Mouse (Mus musculus): Measurements from ENCODE around the gene Senp5. TPM values are rescaled to one million over a fixed set of nuclear protein-coding genes. Genes with fewer than 3 reads are reported as not detected.
"Not testable (repeated sequence)": the region's sequence is repeated elsewhere in the genome, so short reads cannot be mapped to it uniquely, and the experiment has no call there.

Gene Senp5
- 10 to 100 TPM; 10.2 to 14.7 (median 11.8) TPM for total RNA-seq (2022)

- DNase-seq (ENCODE audit: low spot score in 2 of 2), result peak; percentile 75 to 84
Measured at GRCm38 (mm10) chr16:32002509-32003477, at the start of gene Senp5. Gene Senp5, minus strand, starts transcription at chr16:32003287.

DNA sequence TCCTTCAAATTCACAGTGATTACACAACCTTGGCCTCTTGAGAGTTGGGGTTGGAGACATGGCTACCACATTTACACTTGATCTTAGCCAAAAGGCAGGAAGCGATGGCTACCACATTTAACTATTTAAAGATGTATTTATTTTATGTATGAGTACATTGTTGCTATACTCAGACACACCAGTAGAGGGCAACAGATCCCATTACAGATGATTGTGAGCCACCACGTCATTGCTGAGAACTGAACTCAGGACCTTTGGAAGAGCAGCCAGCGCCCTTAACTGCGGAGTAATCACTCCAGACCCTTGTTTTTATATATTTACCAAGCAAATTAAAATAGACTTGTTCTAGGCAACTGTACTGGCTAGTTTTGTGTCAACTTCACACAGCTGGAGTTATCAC lies 39.3 kb upstream of the Senp5 start:
- DNase-seq (ENCODE audit: low spot score in 2 of 2), result no peak

GRCm38 (mm10) chr16:32019678-32020077 lies 16.6 kb upstream of the Senp5 start:
- no peak for DNase-seq (ENCODE audit: low spot score in 2 of 2)

- DNase-seq (ENCODE audit: low spot score in 2 of 2), result no peak
Measured at GRCm38 (mm10) chr16:32010330-32010729, 7.2 kb upstream of the Senp5 start.

- no peak for DNase-seq (ENCODE audit: low spot score in 2 of 2)
Measured at GRCm38 (mm10) chr16:32009913-32010312, 6.8 kb upstream of the Senp5 start.

DNA sequence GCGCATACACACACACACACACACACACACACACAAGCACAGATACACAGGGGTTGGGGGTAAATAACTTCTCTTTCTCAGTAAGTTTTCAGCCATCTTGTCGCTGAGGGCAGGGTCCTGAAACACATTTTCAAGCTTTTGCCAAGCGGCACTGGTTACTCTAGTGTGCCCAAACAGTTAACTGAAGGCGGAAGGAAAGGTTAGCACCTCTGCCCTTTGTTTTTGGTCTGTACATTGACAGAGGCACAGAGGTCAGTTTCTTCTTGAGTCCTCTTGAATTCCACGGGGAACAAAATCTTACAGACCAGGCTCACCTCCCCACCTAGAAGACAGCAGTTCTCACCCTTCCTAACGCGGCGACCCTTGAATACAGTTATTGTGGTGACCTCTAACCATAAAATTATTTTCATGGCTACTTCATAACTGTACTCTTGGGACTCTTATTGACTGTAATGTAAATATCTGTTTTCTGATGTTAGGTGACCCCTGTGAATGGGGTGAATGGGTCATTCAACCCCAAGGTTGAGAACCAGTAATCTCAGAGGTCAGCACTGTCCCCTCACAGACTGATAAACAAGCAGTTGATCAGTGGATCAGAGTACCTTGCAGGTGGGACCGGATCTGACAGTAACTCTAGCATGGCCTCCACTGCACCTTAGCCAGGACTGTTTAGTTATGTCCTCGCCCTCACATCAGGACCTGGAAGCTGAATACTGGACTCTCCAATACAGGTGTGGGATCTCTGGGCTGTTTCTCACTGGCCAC lies 5.6 kb upstream of the Senp5 start:
- no peak for DNase-seq (ENCODE audit: low spot score in 2 of 2)

DNA sequence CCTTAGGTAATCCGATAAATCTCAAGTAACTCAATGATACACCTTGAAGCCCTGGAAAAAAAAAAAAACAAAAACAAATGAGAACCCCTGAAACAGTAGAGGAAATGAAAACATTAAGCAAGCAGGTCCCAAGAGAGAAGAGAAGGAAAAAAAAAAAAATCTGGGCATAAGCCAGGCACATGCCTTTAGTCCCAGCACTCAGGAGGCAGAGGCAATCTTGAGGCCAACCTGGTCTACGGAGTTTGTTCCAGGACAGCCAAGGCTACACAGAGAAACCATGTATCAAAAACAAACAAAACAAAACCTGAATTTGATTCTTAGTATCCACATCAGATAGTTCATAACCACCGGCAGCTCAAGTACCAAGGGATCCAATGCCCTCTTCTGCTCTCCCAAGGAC lies 1.6 kb upstream of the Senp5 start:
- DNase-seq (ENCODE audit: low spot score in 2 of 2), result no peak

DNA sequence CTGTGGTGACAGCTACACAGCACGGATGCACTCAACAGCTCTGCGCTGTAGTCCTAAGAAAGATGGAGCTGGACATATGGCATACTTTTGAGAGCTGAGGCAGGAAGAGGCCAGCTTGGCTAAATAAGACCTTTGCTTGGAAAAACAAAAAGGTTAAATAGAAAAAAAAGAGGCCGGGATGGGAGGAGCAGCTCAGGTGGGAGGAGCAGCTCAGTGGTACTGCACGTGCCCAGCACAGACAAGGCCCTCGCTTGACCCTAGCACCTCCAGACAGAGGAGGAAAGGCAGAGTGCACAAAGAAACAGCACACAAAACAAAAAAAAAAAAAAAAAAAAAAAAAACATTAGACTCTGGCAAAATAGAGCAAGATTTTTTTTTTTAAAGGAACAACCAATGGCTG lies 6.7 kb downstream of the Senp5 start:
- no peak for DNase-seq (ENCODE audit: low spot score in 2 of 2)

DNA sequence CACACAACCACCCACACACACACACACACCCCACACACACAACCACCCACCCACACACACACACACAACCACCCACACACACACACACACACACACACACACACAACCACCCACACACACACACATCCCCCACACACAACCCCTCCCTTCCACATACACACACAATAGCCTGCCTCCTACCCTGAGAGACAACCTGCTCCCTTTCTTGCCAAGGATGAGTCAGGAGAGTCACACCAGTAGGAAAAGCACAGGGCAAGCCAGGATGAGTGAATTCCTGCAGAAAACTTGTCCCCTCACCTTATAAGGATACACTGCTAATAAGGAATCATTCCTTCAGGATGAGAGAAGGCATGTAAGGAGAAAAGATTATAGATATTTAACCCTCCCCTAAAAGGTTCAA lies 9.1 kb downstream of the Senp5 start:
- DNase-seq (ENCODE audit: low spot score in 2 of 2), result no peak

DNA sequence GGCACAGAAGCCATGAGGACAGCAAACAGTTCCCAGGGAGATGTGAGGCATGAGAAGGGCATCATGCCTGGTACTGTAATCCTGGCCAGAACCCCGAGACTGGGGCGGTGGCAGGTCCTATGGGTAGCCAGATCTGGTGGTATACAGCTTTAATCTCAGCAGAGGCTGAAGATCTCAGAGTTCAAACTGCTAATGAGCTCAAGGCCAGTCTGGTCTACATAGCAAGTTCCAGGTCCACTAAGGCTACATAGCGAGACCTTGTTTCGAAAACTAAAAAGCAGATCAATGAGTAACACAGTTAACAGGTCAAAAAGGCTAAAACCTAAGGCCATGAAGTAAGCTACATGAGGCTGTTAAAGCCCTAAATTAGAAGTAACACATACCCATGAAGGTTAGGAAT lies 9.9 kb downstream of the Senp5 start:
- no peak for DNase-seq (ENCODE audit: low spot score in 2 of 2)

DNA sequence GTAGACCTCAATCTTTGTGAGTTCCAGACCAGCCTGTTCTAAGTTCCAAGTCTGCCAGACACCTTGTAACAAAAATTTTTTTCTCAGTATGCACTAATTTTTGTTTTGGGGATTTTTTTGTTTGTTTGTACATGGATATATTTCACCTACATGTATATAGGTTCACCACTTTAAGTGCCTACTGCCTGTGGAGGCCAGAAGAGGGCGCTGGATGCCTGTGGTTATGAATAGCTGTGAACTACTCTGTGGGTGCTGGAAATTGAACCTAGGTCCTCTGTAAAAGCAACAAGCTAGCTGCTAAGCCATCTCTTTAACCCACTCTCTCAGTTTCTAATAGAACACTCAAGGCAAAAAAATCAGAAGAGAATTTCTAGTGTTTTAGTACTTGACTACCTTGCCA lies 11.0 kb downstream of the Senp5 start:
- DNase-seq (ENCODE audit: low spot score in 2 of 2), result no peak

DNA sequence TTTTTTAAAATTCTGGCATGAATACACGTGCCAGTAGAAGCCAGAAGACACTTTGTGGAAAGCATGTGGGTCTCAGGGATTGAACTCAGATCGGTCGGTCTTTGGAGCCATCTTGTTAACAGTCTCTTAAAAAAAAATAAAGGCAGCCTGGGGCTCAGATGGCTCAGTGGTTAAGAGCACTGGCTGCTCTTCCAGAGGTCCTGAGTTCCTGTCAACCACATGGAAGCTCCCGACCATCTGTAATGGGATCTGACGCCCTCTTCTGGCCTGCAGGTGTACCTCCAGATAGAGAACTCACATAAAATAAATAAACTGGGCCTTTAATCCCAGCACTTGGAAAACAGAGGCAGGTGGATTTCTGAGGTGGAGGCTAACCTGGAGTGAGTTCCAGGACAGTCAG lies 22.1 kb downstream of the Senp5 start:
- DNase-seq (ENCODE audit: low spot score in 2 of 2), result no peak

DNA sequence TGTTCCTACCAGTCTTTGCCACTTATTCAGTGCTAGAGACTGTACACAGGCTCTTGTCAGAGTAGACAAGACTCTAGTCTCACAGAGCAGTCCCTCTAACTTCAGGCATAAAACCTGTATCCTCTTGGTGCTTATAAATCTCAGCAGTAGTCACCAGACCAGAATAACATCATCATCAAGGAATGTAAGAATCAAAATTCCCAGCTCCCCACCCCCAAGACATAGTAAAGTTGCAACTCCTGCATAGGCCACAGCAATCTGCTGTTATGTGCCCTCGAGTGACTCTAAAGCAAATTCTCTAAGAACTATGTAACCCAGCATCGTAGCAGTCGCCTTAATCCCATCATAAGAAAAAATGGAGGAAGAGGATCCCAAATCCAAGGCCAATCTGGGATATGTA lies 23.6 kb downstream of the Senp5 start:
- DNase-seq (ENCODE audit: low spot score in 2 of 2), result no peak

DNA sequence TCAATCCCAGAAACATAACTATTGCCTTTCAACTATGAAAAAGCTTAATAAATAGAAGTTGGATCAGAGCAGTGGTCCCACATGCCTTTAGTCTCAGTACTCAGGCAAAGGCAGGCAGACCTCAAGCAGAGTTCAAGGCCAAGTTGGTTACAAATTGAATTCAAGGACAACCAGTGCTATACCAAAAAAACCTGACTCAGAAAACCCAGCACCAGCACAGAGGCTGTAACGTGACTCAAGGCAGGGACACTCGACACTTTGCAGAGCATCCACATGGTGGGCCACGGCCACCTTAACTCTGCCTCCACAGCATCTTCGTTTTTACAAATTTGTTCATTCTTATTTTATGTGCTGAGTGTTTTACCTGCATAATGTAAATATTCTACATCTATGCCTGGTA lies 27.8 kb downstream of the Senp5 start:
- no peak for DNase-seq (ENCODE audit: low spot score in 2 of 2)

DNA sequence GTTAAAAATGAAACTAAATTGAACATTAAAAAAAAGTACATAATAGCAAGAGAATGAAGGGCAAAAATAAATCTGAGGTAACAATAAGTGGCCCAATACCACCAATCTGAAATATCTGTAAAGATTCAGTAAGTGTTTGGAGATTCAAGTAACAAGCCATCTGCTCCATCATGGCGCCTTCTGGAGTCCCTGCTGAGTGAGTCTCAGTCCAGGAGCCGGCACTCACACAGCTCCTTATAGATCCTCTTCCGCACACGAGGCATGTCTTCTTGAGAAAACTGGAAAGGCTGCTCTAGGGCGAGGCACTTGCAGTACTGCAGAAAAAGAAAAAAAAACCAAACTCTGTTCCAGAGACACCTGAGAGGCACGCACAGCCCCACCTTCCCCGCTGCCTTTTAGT lies 39.9 kb downstream of the Senp5 start:
- no peak for DNase-seq (ENCODE audit: low spot score in 2 of 2)

DNA sequence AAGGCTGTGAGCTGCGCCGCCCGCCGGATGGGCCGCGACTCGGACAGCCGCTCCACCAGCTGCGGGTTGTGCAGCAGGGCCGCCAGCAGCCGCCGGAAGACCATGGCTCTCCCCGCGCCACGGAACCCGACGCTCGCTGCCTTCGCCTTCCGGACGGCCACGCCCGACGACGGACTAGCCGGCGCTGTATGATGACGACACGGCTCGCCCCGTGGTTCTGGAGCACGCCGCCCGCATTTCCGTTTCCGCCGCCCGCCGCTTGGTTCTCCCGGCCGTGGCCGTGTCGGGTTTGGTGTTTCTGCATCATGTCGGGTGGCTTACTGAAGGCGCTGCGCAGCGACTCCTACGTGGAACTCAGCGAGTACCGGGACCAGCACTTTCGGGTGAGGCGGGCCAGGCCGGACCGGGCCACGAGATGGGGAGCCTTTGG lies 54.7 kb downstream of the Senp5 start, which contains the start of the genes 0610012G03Rik and Ncbp2:
Gene 0610012G03Rik, minus strand, starts transcription at position 150 of the 430 bp plus-strand sequence.
Gene Ncbp2, plus strand, starts transcription at position 169 of the 430 bp plus-strand sequence.
- peak; percentile 86 to 88 for DNase-seq (ENCODE audit: low spot score in 2 of 2)

GRCm38 (mm10) chr16:31947901-31948316 lies 55.2 kb downstream of the Senp5 start:
- no peak for DNase-seq (ENCODE audit: low spot score in 2 of 2)

DNA sequence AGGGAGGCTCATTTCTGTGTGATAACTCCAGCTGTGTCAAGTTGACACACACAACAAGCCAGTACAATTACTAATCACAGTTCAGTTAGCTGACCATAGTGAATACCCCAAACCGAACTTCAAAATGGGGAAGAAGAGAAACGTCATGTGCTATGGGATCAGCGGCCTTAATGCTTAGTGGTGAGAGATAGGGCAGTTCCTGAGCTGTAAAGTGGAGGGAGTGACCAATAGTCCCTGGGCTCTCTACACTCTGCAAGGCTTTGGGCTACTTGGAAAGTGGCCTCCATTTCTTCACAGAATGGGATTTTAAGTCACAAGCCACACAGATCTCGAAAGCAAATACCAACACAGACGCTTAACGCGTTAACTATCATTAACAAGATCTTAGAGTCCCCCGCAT lies 55.8 kb downstream of the Senp5 start:
- DNase-seq (ENCODE audit: low spot score in 2 of 2), result no peak

- DNase-seq (ENCODE audit: low spot score in 2 of 2), result not testable (repeated sequence)
Measured at GRCm38 (mm10) chr16:31945986-31946385, 57.1 kb downstream of the Senp5 start.

- DNase-seq (ENCODE audit: low spot score in 2 of 2), result no peak
Measured at GRCm38 (mm10) chr16:31945372-31945771, 57.7 kb downstream of the Senp5 start.

GRCm38 (mm10) chr16:31944698-31945255 lies 58.3 kb downstream of the Senp5 start:
- DNase-seq (ENCODE audit: low spot score in 2 of 2), result no peak

- DNase-seq (ENCODE audit: low spot score in 2 of 2), result peak; percentile 38 to 47
Measured at GRCm38 (mm10) chr16:31943980-31944379, 59.1 kb downstream of the Senp5 start.
